Mouse (Mus musculus): ENCODE measurements around the gene Svip. TPM values are rescaled to one million over a fixed set of nuclear protein-coding genes. Genes with fewer than 3 reads are reported as not detected.

Svip gene
- polyA plus RNA-seq, 1 experiment from 2014 or later: 22.4 TPM

Other genes starting within 250 kb of the Svip start
- 13.8 and 20.9 TPM in 2 replicates for gene Gas2, start 144.0 kb downstream of the Svip start, polyA plus RNA-seq (2014; fragmentation: Nextera tagmentation; extraction: Ambion mirVana)
- 11.6 and 12.1 TPM in 2 replicates for gene Fancf, start 143.8 kb downstream of the Svip start, polyA plus RNA-seq (2014; fragmentation: Nextera tagmentation; extraction: Ambion mirVana)
- gene 1700015G11Rik, start 9.7 kb upstream of the Svip start, polyA plus RNA-seq (2014; fragmentation: Nextera tagmentation; extraction: Ambion mirVana): not detected in 2 replicates

Data from midbrain, embryonic 14.5 days (tissue).